ENCODE assay signal across 9 mouse cellular contexts in genomic region chr12:3548582-3549211, GRCm38 (mm10). TPM values are rescaled to one million over a fixed set of nuclear protein-coding genes. Genes with fewer than 3 reads are reported as not detected.
DNase-seq lines count a peak whose midpoint lies in the region; ATAC-seq and TF ChIP-seq lines count a peak whose summit lies in the region.
"Had no signal": no experiment of that assay in that cellular context is flagged by ENCODE, and none has a peak within 500 bp of the region (broad histone marks: within the 10 kb centered on the region; RNA-seq: fewer than 3 reads in every experiment).

No protein-coding gene starts in this region.

- H3K4me3 ChIP-seq in forebrain, postnatal 0 days (ENCODE audit: low read depth, low read length), result no peak overlapping the region
- H3K4me3 ChIP-seq in forebrain, embryonic 11.5 days (ENCODE audit: low read depth, low read length), result no peak overlapping the region
- no peak overlapping the region for H3K4me3 ChIP-seq in midbrain, postnatal 0 days (ENCODE audit: low read depth, low read length)
- H3K4me3 ChIP-seq in midbrain, embryonic 14.5 days (replicated peaks; ENCODE audit: low read depth, low read length), result no peak overlapping the region

- H3K9me3 ChIP-seq in forebrain, postnatal 0 days (ENCODE audit: low read length), result no peaks in the 10 kb centered on the region
- no peaks in the 10 kb centered on the region for H3K9me3 ChIP-seq in forebrain, embryonic 11.5 days (ENCODE audit: control insufficient read depth, low read length)
- H3K9me3 ChIP-seq in midbrain, postnatal 0 days (ENCODE audit: low read length), result no peaks in the 10 kb centered on the region
- no peaks in the 10 kb centered on the region for H3K9me3 ChIP-seq in midbrain, embryonic 14.5 days (ENCODE audit: control insufficient read depth, low read length)

- ATAC-seq in forebrain, postnatal 0 days, result peak; percentile 43; the same call in 1 of the 2 replicates
- ATAC-seq in forebrain, embryonic 11.5 days (replicated peaks; ENCODE audit: low FRiP score), result no peak
- 0 out of 2 replicates have a peak, but pooled peaks have one; percentile 20 for ATAC-seq in midbrain, postnatal 0 days (ENCODE audit: low FRiP score)
- no peak for ATAC-seq in midbrain, embryonic 14.5 days (ENCODE audit: low FRiP score, low TSS enrichment)

- WGBS in forebrain, postnatal 0 days, result 67% methylated on average over 5 of the region's 5 CpGs
- WGBS in forebrain, embryonic 11.5 days, result 58% methylated on average over 5 of the region's 5 CpGs
- 61% methylated on average over 5 of the region's 5 CpGs for WGBS in midbrain, postnatal 0 days
- WGBS in midbrain, embryonic 14.5 days, result 58% methylated on average over 5 of the region's 5 CpGs

- H3K4me1 ChIP-seq in forebrain, postnatal 0 days (ENCODE audit: insufficient read depth), result peaks cover 3% of the 10 kb centered on the region; the same call in 1 of the 2 replicates
- no peaks in the 10 kb centered on the region for H3K4me1 ChIP-seq in forebrain, embryonic 11.5 days (replicated peaks; ENCODE audit: control insufficient read depth, insufficient read depth, low read length)
- H3K4me1 ChIP-seq in midbrain, postnatal 0 days (ENCODE audit: insufficient read depth, low read length), result no peaks in the 10 kb centered on the region
- no peaks in the 10 kb centered on the region for H3K4me1 ChIP-seq in midbrain, embryonic 14.5 days (ENCODE audit: control insufficient read depth, insufficient read depth, low read length)

- peak; percentile 17 for DNase-seq in forebrain, postnatal 0 days
- DNase-seq in forebrain, embryonic 11.5 days (ENCODE audit: low spot score), result no peak
- peak; percentile 22 for DNase-seq in midbrain, postnatal 0 days (ENCODE audit: low spot score)
- no peak for DNase-seq in midbrain, embryonic 14.5 days
- DNase-seq in left cerebral cortex, adult 18-20 months (ENCODE audit: low spot score in 2 of 2), result peak; percentile 57 to 65
- DNase-seq in thymus, postnatal 25 days, result peak; percentile 33
- DNase-seq in adrenal gland, postnatal 14 days, result no peak
- no peak for DNase-seq in urinary bladder, postnatal 10 days (ENCODE audit: low spot score)
- DNase-seq: lung, embryonic 14.5 days had no signal

- no peaks in the 10 kb centered on the region for H3K36me3 ChIP-seq in forebrain, postnatal 0 days (ENCODE audit: insufficient read depth)
- H3K36me3 ChIP-seq in forebrain, embryonic 11.5 days (ENCODE audit: control insufficient read depth, insufficient read depth, low read length), result no peaks in the 10 kb centered on the region
- no peaks in the 10 kb centered on the region for H3K36me3 ChIP-seq in midbrain, postnatal 0 days (ENCODE audit: insufficient read depth, low read length)
- no peaks in the 10 kb centered on the region for H3K36me3 ChIP-seq in midbrain, embryonic 14.5 days (ENCODE audit: control insufficient read depth, insufficient read depth, low read length)

- no peaks in the 10 kb centered on the region for H3K27me3 ChIP-seq in forebrain, postnatal 0 days (ENCODE audit: insufficient read depth, low read length)
- no peaks in the 10 kb centered on the region for H3K27me3 ChIP-seq in forebrain, embryonic 11.5 days (ENCODE audit: control insufficient read depth, insufficient read depth, low read length)
- no peaks in the 10 kb centered on the region for H3K27me3 ChIP-seq in midbrain, postnatal 0 days (ENCODE audit: insufficient read depth, low read length)
- no peaks in the 10 kb centered on the region for H3K27me3 ChIP-seq in midbrain, embryonic 14.5 days (ENCODE audit: control insufficient read depth, insufficient read depth, low read length)

- no peak for TF ChIP-seq CTCF in forebrain, postnatal 0 days (IDR thresholded peaks at IDR 0.05; ENCODE audit: low read depth)
- TF ChIP-seq CTCF in midbrain, postnatal 0 days (IDR thresholded peaks at IDR 0.05), result no peak

- no peak overlapping the region for H3K4me2 ChIP-seq in forebrain, postnatal 0 days (ENCODE audit: low read depth)
- no peak overlapping the region for H3K4me2 ChIP-seq in forebrain, embryonic 11.5 days (ENCODE audit: low read depth, low read length, severe bottlenecking)
- no peak overlapping the region for H3K4me2 ChIP-seq in midbrain, postnatal 0 days (ENCODE audit: low read depth, low read length, poor library complexity, severe bottlenecking)
- H3K4me2 ChIP-seq in midbrain, embryonic 14.5 days (ENCODE audit: low read length), result no peak overlapping the region
- H3K4me2 ChIP-seq: lung, embryonic 14.5 days had no signal

- H3K9ac ChIP-seq in forebrain, postnatal 0 days, result no peak overlapping the region
- no peak overlapping the region for H3K9ac ChIP-seq in forebrain, embryonic 11.5 days (ENCODE audit: low read length)
- no peak overlapping the region for H3K9ac ChIP-seq in midbrain, postnatal 0 days (replicated peaks; ENCODE audit: low read length, poor library complexity, severe bottlenecking)
- H3K9ac ChIP-seq in midbrain, embryonic 14.5 days (replicated peaks; ENCODE audit: low read length), result no peak overlapping the region
- H3K9ac ChIP-seq: lung, embryonic 14.5 days had no signal

- no peak overlapping the region for H3K27ac ChIP-seq in forebrain, postnatal 0 days (ENCODE audit: low read depth, low read length)
- H3K27ac ChIP-seq in forebrain, embryonic 11.5 days (ENCODE audit: low read depth, low read length), result no peak overlapping the region
- no peak overlapping the region for H3K27ac ChIP-seq in midbrain, postnatal 0 days (ENCODE audit: low read depth, low read length)
- H3K27ac ChIP-seq in midbrain, embryonic 14.5 days (replicated peaks; ENCODE audit: low read depth, low read length), result no peak overlapping the region

RNA-seq across cellular contexts. Expression of gene Dtnb, which starts 23.5 kb away (rescaled TPM):
- 51.0 and 52.2 TPM in 2 replicates for total RNA-seq in forebrain, postnatal 0 days (2014; rRNA removed)
- polyA plus RNA-seq in forebrain, postnatal 0 days (2015; fragmentation: Nextera tagmentation; extraction: Ambion mirVana), result 35.7 and 45.7 TPM in 2 replicates
- 37.8 and 42.7 TPM in 2 replicates for polyA plus RNA-seq in forebrain, embryonic 11.5 days (2014; fragmentation: Nextera tagmentation; extraction: Ambion mirVana)
- 57.3 and 58.1 TPM in 2 replicates for total RNA-seq in midbrain, postnatal 0 days (2014; rRNA removed)
- 51.5 and 52.0 TPM in 2 replicates for polyA plus RNA-seq in midbrain, postnatal 0 days (2015; fragmentation: Nextera tagmentation; extraction: Ambion mirVana)
- polyA plus RNA-seq in midbrain, embryonic 14.5 days (2014; fragmentation: Nextera tagmentation; extraction: Ambion mirVana), result 46.7 and 50.9 TPM in 2 replicates
- total RNA-seq in left cerebral cortex, adult 18-20 months (2021), result 100 to 1,000 TPM; 124 to 136 TPM
- 26.0 and 37.0 TPM in 2 replicates for total RNA-seq in adrenal gland, postnatal 14 days (2021)

Comparison
In these comparisons a context has a peak if more than half of its experiments do, and no peak if none do; other contexts are left out.
1. ATAC-seq: peak in forebrain, postnatal 0 days (single experiment) and midbrain, postnatal 0 days (single experiment); none in forebrain, embryonic 11.5 days (single experiment) and midbrain, embryonic 14.5 days (single experiment).
2. DNase-seq: peak in forebrain, postnatal 0 days (single experiment), midbrain, postnatal 0 days (single experiment), left cerebral cortex, adult 18-20 months (2 of 2) and thymus, postnatal 25 days (single experiment); none in forebrain, embryonic 11.5 days (single experiment), midbrain, embryonic 14.5 days (single experiment), adrenal gland, postnatal 14 days (single experiment) and urinary bladder, postnatal 10 days (single experiment).